Mouse (Mus musculus) neural tube, embryonic 12.5 days (tissue): Measurements from ENCODE around the gene Vegfb. TPM values are rescaled to one million over a fixed set of nuclear protein-coding genes. Genes with fewer than 3 reads are reported as not detected.

ENCODE experiments used
- ATAC-seq: fragments of 200-750 bp; cut with Nextera tagmentation; 2 replicates; pipeline ENCODE4 v1.8.0; 2017; ENCODE audit warnings: low read depth, mild to moderate bottlenecking, moderate TSS enrichment, moderate library complexity; ENCODE audit not compliant: low FRiP score
- H3K27ac ChIP-seq: fragments of 300-500 bp; sonication (generic); 2 replicates; pipeline ENCODE4 v1.5.1; 2016
- H3K27me3 ChIP-seq: fragments of 300-500 bp; sonication (generic); replicated peaks from 2 replicates; pipeline ENCODE4 v1.6.1; 2016; ENCODE audit warnings: mild to moderate bottlenecking
- H3K36me3 ChIP-seq: fragments of 300-500 bp; sonication (generic); 2 replicates; pipeline ENCODE4 v1.6.1; 2016; ENCODE audit warnings: mild to moderate bottlenecking
- H3K4me1 ChIP-seq: fragments of 300-500 bp; sonication (generic); 2 replicates; pipeline ENCODE4 v1.6.1; 2016
- H3K4me2 ChIP-seq: fragments of 300-500 bp; sonication (generic); replicated peaks from 2 replicates; pipeline ENCODE4 v1.6.1; 2016; ENCODE audit warnings: mild to moderate bottlenecking
- H3K4me3 ChIP-seq: fragments of 300-500 bp; sonication (generic); 2 replicates; pipeline ENCODE4 v1.5.1; 2016
- H3K9ac ChIP-seq: fragments of 300-500 bp; sonication (generic); 2 replicates; pipeline ENCODE4 v1.6.1; 2016; ENCODE audit warnings: mild to moderate bottlenecking
- H3K9me3 ChIP-seq: fragments of 300-500 bp; sonication (generic); 2 replicates; pipeline ENCODE4 v1.6.1; 2016; ENCODE audit warnings: mild to moderate bottlenecking
- WGBS: fragments of 180-500 bp; shearing (Covaris S2); methylation state at CpG from one replicate; pipeline ENCODE4 v1.1.7; 2016; 5-methylcytosine and 5-hydroxymethylcytosine counted together
- polyA plus RNA-seq: library from polyadenylated mRNA; unstranded; fragments of >200 nt; fragmentation: Nextera tagmentation; extraction: Ambion mirVana; gene quantifications from 2 replicates; pipeline ENCODE4 v1.2.1, GENCODE M21; 2016

The Vegfb gene
- 33.7 and 37.8 TPM in 2 replicates for polyA plus RNA-seq

- Histone ChIP-seq H3K4me2 (peak within 1 kb of the TSS; percentile 97), H3K9me3 (no peaks in the 10 kb centered on the region), H3K4me1 (peaks cover 30% of the 10 kb centered on the region), H3K4me3 (peak within 1 kb of the TSS; percentile 83), H3K27me3 (no peaks in the 10 kb centered on the region), H3K36me3 (peaks cover 24% of the 10 kb centered on the region), H3K27ac (peak within 1 kb of the TSS; percentile 46; the same call in 1 of the 2 replicates), H3K9ac (peak within 1 kb of the TSS; percentile 93)
- ATAC-seq, result peak; percentile 54
- WGBS, result 1% methylated on average over 82 of the region's 85 CpGs
Measured at GRCm38 (mm10) chr19:6987061-6987903, at the start of gene Vegfb. Gene Vegfb, minus strand, starts transcription at chr19:6987651.

- Histone ChIP-seq H3K27me3 (no peaks in the 10 kb centered on the region), H3K4me2 (no peak overlapping the region), H3K27ac (no peak overlapping the region), H3K36me3 (peaks cover 65% of the 10 kb centered on the region), H3K9ac (no peak overlapping the region), H3K4me1 (peaks cover 18% of the 10 kb centered on the region), H3K4me3 (no peak overlapping the region), H3K9me3 (no peaks in the 10 kb centered on the region)
- 93% methylated on average over 5 of the region's 5 CpGs for WGBS
- no peak for ATAC-seq
Measured at GRCm38 (mm10) chr19:7034006-7034405, 46.6 kb upstream of the Vegfb start.

- no peak overlapping the region for H3K9ac ChIP-seq
- H3K36me3 ChIP-seq, result peaks cover 95% of the 10 kb centered on the region
- no peak for ATAC-seq
- H3K27ac ChIP-seq, result no peak overlapping the region
- no peaks in the 10 kb centered on the region for H3K4me1 ChIP-seq
- no peak overlapping the region for H3K4me2 ChIP-seq
- no peaks in the 10 kb centered on the region for H3K27me3 ChIP-seq
- 94% methylated on average over 5 of the region's 5 CpGs for WGBS
- H3K9me3 ChIP-seq, result no peaks in the 10 kb centered on the region
- H3K4me3 ChIP-seq, result no peak overlapping the region
Measured at GRCm38 (mm10) chr19:7029531-7029930, 42.1 kb upstream of the Vegfb start.

GRCm38 (mm10) chr19:7020224-7020641, 32.8 kb upstream of the Vegfb start:
- no peak for ATAC-seq

GRCm38 (mm10) chr19:7019191-7019590, 31.7 kb upstream of the Vegfb start, which contains the start of gene Fermt3:
Gene Fermt3, minus strand, starts transcription at chr19:7019469.
- Histone ChIP-seq H3K9me3 (no peaks in the 10 kb centered on the region), H3K4me2 (no peak within 1 kb of the TSS), H3K27me3 (no peaks in the 10 kb centered on the region), H3K27ac (no peak within 1 kb of the TSS), H3K4me1 (no peaks in the 10 kb centered on the region), H3K36me3 (peaks cover 72% of the 10 kb centered on the region), H3K9ac (no peak within 1 kb of the TSS), H3K4me3 (no peak within 1 kb of the TSS)
- ATAC-seq, result no peak
- 92% methylated on average over 5 of the region's 5 CpGs for WGBS

More at GRCm38 (mm10) chr19:7020224-7020641, 32.8 kb upstream of the Vegfb start:
- no peaks in the 10 kb centered on the region for H3K27me3 ChIP-seq
- WGBS, result 52% methylated on average over 3 of the region's 3 CpGs
- no peak overlapping the region for H3K4me3 ChIP-seq
- no peaks in the 10 kb centered on the region for H3K9me3 ChIP-seq
- peaks cover 78% of the 10 kb centered on the region for H3K36me3 ChIP-seq
- H3K9ac ChIP-seq, result no peak overlapping the region
- no peak overlapping the region for H3K4me2 ChIP-seq
- no peaks in the 10 kb centered on the region for H3K4me1 ChIP-seq
- no peak overlapping the region for H3K27ac ChIP-seq

GRCm38 (mm10) chr19:7018546-7018945, 31.1 kb upstream of the Vegfb start:
- Histone ChIP-seq H3K9ac (no peak overlapping the region), H3K36me3 (peaks cover 74% of the 10 kb centered on the region), H3K9me3 (no peaks in the 10 kb centered on the region), H3K27ac (no peak overlapping the region), H3K4me1 (no peaks in the 10 kb centered on the region), H3K27me3 (no peaks in the 10 kb centered on the region), H3K4me2 (no peak overlapping the region), H3K4me3 (no peak overlapping the region)
- 94% methylated on average over 11 of the region's 11 CpGs for WGBS
- ATAC-seq, result no peak

- no peak overlapping the region for H3K4me3 ChIP-seq
- ATAC-seq, result no peak
- no peaks in the 10 kb centered on the region for H3K4me1 ChIP-seq
- no peaks in the 10 kb centered on the region for H3K27me3 ChIP-seq
- WGBS, result 87% methylated on average over 12 of the region's 12 CpGs
- H3K9me3 ChIP-seq, result no peaks in the 10 kb centered on the region
- no peak overlapping the region for H3K4me2 ChIP-seq
- no peak overlapping the region for H3K27ac ChIP-seq
- peaks cover 71% of the 10 kb centered on the region for H3K36me3 ChIP-seq
- H3K9ac ChIP-seq, result no peak overlapping the region
Measured at GRCm38 (mm10) chr19:7017541-7018457, 30.3 kb upstream of the Vegfb start.

GRCm38 (mm10) chr19:7014481-7015135, 27.2 kb upstream of the Vegfb start:
- no peak for ATAC-seq
- H3K36me3 ChIP-seq, result peaks cover 40% of the 10 kb centered on the region
- H3K4me3 ChIP-seq, result no peak overlapping the region
- H3K9ac ChIP-seq, result no peak overlapping the region
- H3K4me1 ChIP-seq, result no peaks in the 10 kb centered on the region
- no peaks in the 10 kb centered on the region for H3K9me3 ChIP-seq
- WGBS, result 90% methylated on average over 20 of the region's 20 CpGs
- H3K4me2 ChIP-seq, result no peak overlapping the region
- H3K27me3 ChIP-seq, result no peaks in the 10 kb centered on the region
- no peak overlapping the region for H3K27ac ChIP-seq

GRCm38 (mm10) chr19:7013984-7014383, 26.5 kb upstream of the Vegfb start:
- H3K27ac ChIP-seq, result no peak overlapping the region
- no peak for ATAC-seq
- H3K27me3 ChIP-seq, result no peaks in the 10 kb centered on the region
- H3K36me3 ChIP-seq, result peaks cover 34% of the 10 kb centered on the region
- H3K4me2 ChIP-seq, result no peak overlapping the region
- no peaks in the 10 kb centered on the region for H3K9me3 ChIP-seq
- H3K9ac ChIP-seq, result no peak overlapping the region
- 92% methylated on average over 9 of the region's 9 CpGs for WGBS
- H3K4me3 ChIP-seq, result no peak overlapping the region
- H3K4me1 ChIP-seq, result no peaks in the 10 kb centered on the region

GRCm38 (mm10) chr19:7012426-7012825, 25.0 kb upstream of the Vegfb start:
- no peak overlapping the region for H3K4me2 ChIP-seq
- WGBS, result 77% methylated on average over 4 of the region's 4 CpGs

GRCm38 (mm10) chr19:7006892-7007593, 19.6 kb upstream of the Vegfb start:
- ATAC-seq, result no peak
- no peaks in the 10 kb centered on the region for H3K4me1 ChIP-seq

More at GRCm38 (mm10) chr19:7012426-7012825, 25.0 kb upstream of the Vegfb start:
- Histone ChIP-seq H3K4me1 (no peaks in the 10 kb centered on the region), H3K27me3 (no peaks in the 10 kb centered on the region), H3K27ac (no peak overlapping the region), H3K4me3 (no peak overlapping the region), H3K9me3 (no peaks in the 10 kb centered on the region), H3K9ac (no peak overlapping the region), H3K36me3 (peaks cover 21% of the 10 kb centered on the region)
- ATAC-seq, result no peak

More at GRCm38 (mm10) chr19:7006892-7007593, 19.6 kb upstream of the Vegfb start:
- no peaks in the 10 kb centered on the region for H3K9me3 ChIP-seq
- no peaks in the 10 kb centered on the region for H3K27me3 ChIP-seq
- H3K9ac ChIP-seq, result no peak overlapping the region
- 90% methylated on average over 9 of the region's 9 CpGs for WGBS
- no peak overlapping the region for H3K4me3 ChIP-seq
- H3K4me2 ChIP-seq, result no peak overlapping the region
- no peaks in the 10 kb centered on the region for H3K36me3 ChIP-seq
- H3K27ac ChIP-seq, result no peak overlapping the region
